Mouse (Mus musculus): ENCODE results near the gene Ttc30a2.

Gene Ttc30a2

DNA sequence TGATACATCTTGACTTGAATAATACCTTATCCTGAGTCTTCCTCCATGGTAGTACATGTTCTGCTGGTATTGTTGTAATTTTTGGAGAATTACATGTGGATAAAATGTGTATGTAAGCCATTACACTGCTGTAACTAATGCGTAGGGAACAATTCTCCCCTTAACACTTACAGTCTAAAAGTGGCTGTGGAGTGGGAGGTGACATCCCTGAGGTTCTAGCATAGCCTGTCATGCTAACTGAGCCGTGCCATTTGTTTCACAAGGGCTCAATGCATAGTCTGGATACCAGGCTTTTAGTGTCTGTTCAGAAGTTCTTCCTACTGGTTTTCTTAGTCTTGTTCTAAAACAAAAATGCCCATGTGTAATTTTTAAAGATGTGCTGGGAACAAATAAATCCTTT is 47.0 kb downstream of the Ttc30a2 start:
- in situ Hi-C loops (cut with MboI; ENCODE audit: low sequenced_read_pairs), result no loop called here

GRCm38 (mm10) chr2:75929786-75930444 is 48.1 kb downstream of the Ttc30a2 start:
- in situ Hi-C loops (cut with MboI; ENCODE audit: low sequenced_read_pairs), result no loop called here

- in situ Hi-C loops (cut with MboI; ENCODE audit: low sequenced_read_pairs), result no loop called here
Observed at GRCm38 (mm10) chr2:75929141-75929540, 48.8 kb downstream of the Ttc30a2 start.

DNA sequence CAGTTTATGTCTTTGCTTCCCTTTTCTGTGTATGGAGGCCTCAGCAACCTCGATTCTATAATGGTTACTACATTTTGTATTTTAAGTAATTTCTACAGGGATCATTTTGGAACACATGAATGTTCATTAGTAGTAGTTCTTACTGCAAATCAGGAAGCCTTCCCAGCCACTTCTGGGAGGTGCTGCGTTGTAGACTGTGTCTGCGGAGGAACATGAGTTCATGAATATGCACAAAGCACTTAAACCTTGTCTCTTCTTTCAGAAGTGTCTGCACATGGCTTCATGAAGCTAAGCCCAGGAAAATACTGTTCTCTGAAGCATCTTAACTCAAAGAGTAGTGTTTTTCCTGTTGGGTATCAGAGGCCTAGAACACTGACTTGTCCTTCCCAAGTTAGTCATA is 50.0 kb downstream of the Ttc30a2 start:
- in situ Hi-C loops (cut with MboI; ENCODE audit: low sequenced_read_pairs), result no loop called here

- in situ Hi-C loops (cut with MboI; ENCODE audit: low sequenced_read_pairs), result no loop called here
Observed at GRCm38 (mm10) chr2:75926061-75926460, 51.9 kb downstream of the Ttc30a2 start.
